Mouse (Mus musculus): ENCODE data around the gene Ctbp2. TPM values are rescaled to one million over a fixed set of nuclear protein-coding genes. Genes with fewer than 3 reads are reported as not detected.
A peak's percentile ranks its signal among the peaks of the same experiment; 100 is the strongest.

The Ctbp2 gene
- total and polyA plus RNA-seq, 3 experiments = 74.9 to 90.7 TPM; not detected in 1

- H3K27ac ChIP-seq (ENCODE audit: control insufficient read depth, low read depth, low read length) = no peak overlapping the region
- no peaks in the 10 kb centered on the region for H3K79me2 ChIP-seq (ENCODE audit: control insufficient read depth, insufficient read depth, low read length, poor library complexity)
- H3K9me3 ChIP-seq (replicated peaks; ENCODE audit: insufficient read depth, low read length) = no peaks in the 10 kb centered on the region
- no peak for TF ChIP-seq MYC (IDR thresholded peaks at IDR 0.05; ENCODE audit: low read depth, low read length)
- 0 out of 2 replicates have a peak, but pooled peaks have one; percentile 38 for TF ChIP-seq POLR2AphosphoS2 (IDR thresholded peaks at IDR 0.05; ENCODE audit: low read length)
- TF ChIP-seq RCOR1 (IDR thresholded peaks at IDR 0.05; ENCODE audit: low read depth, low read length) = no peak
- DNase-seq (ENCODE audit: low read depth, low spot score) = peak; percentile 19
- H3K36me3 ChIP-seq (ENCODE audit: control insufficient read depth in 1 of 2, insufficient read depth in 2 of 2, low read length in 2 of 2) = peaks cover 0 to 26% of the 10 kb centered on the region in 2 experiments; a peak in 2 of 4 replicates
- H3K4me1 ChIP-seq (ENCODE audit: control insufficient read depth in 1 of 2, insufficient read depth in 2 of 2, low read length in 2 of 2) = no peaks in the 10 kb centered on the region
- H3K27me3 ChIP-seq (ENCODE audit: control insufficient read depth in 1 of 2, insufficient read depth in 2 of 2, low read length in 2 of 2) = no peaks in the 10 kb centered on the region
- no peak overlapping the region for H3K4me3 ChIP-seq (ENCODE audit: control insufficient read depth in 1 of 2, insufficient read depth in 1 of 2, low read depth in 2 of 2, low read length in 2 of 2)
- H3K9ac ChIP-seq (ENCODE audit: control insufficient read depth, low read depth, low read length, poor library complexity, severe bottlenecking) = no peak overlapping the region
Measured at GRCm38 (mm10) chr7:132982639-132983038, 141.5 kb downstream of the Ctbp2 start.

GRCm38 (mm10) chr7:132977981-132978380 is 146.2 kb downstream of the Ctbp2 start:
- Histone ChIP-seq H3K36me3 (ENCODE audit: control insufficient read depth in 1 of 2, insufficient read depth in 2 of 2, low read length in 2 of 2) (peaks cover 0 to 24% of the 10 kb centered on the region in 2 experiments; a peak in 2 of 4 replicates), H3K79me2 (ENCODE audit: control insufficient read depth, insufficient read depth, low read length, poor library complexity) (peaks cover 1% of the 10 kb centered on the region; the same call in 1 of the 2 replicates), H3K27me3 (ENCODE audit: control insufficient read depth in 1 of 2, insufficient read depth in 2 of 2, low read length in 2 of 2) (no peaks in the 10 kb centered on the region), H3K9ac (ENCODE audit: control insufficient read depth, low read depth, low read length, poor library complexity, severe bottlenecking) (no peak overlapping the region), H3K4me3 (ENCODE audit: control insufficient read depth in 1 of 2, insufficient read depth in 1 of 2, low read depth in 2 of 2, low read length in 2 of 2) (no peak overlapping the region), H3K9me3 (replicated peaks; ENCODE audit: insufficient read depth, low read length) (no peaks in the 10 kb centered on the region), H3K4me1 (ENCODE audit: control insufficient read depth in 1 of 2, insufficient read depth in 2 of 2, low read length in 2 of 2) (no peaks in the 10 kb centered on the region), H3K27ac (ENCODE audit: control insufficient read depth, low read depth, low read length) (no peak overlapping the region)
- TF ChIP-seq MAZ (IDR thresholded peaks at IDR 0.05; ENCODE audit: low read depth, low read length) (no peak), CHD2 (IDR thresholded peaks at IDR 0.05; ENCODE audit: low read length) (no peak), RAD21 (IDR thresholded peaks at IDR 0.05; ENCODE audit: low read depth, low read length) (no peak), ETS1 (IDR thresholded peaks at IDR 0.05; ENCODE audit: low read depth, low read length) (no peak), KAT2A (conservative IDR thresholded peaks at IDR 0.05; ENCODE audit: low read depth, low read length) (no peak), BHLHE40 (IDR thresholded peaks at IDR 0.05; ENCODE audit: borderline replicate concordance, low read depth, low read length) (no peak), EP300 (IDR thresholded peaks at IDR 0.05; ENCODE audit: low read depth in 1 of 2, low read length in 2 of 2) (no peak), SMC3 (IDR thresholded peaks at IDR 0.05; ENCODE audit: low read depth, low read length) (no peak), GABPA (IDR thresholded peaks at IDR 0.05; ENCODE audit: low read depth, low read length) (no peak), E2F4 (IDR thresholded peaks at IDR 0.05; ENCODE audit: borderline replicate concordance, low read depth, low read length) (no peak), NELFE (IDR thresholded peaks at IDR 0.05; ENCODE audit: low read depth, low read length) (no peak), TAL1 (IDR thresholded peaks at IDR 0.05; ENCODE audit: low read length) (no peak), RCOR1 (IDR thresholded peaks at IDR 0.05; ENCODE audit: low read depth, low read length) (no peak)
- no peak for DNase-seq (ENCODE audit: low read depth, low spot score)

DNA sequence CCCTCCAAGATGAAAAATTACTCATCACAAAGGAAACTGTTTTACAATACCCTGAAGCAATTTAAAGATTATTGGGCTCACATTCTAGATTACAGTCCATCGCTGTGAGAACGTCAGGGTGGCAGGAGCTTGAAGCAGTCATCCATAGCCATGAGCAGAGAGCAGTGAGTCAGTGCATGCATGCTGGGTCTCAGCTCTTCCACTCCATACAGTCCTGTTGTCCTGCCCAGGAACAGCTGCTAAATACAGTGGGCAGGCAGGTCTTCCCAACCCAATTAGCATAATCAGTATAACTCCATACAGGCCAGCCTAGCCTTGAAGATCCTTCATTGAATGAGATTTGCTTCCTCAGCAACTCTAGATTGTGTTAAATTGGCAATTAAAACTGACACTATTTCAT is 148.1 kb downstream of the Ctbp2 start:
- peaks cover 0 to 19% of the 10 kb centered on the region in 2 experiments; a peak in 2 of 4 replicates for H3K36me3 ChIP-seq (ENCODE audit: control insufficient read depth in 1 of 2, insufficient read depth in 2 of 2, low read length in 2 of 2)
- peaks cover 1% of the 10 kb centered on the region; the same call in 1 of the 2 replicates for H3K79me2 ChIP-seq (ENCODE audit: control insufficient read depth, insufficient read depth, low read length, poor library complexity)
- H3K9ac ChIP-seq (ENCODE audit: control insufficient read depth, low read depth, low read length, poor library complexity, severe bottlenecking) = no peak overlapping the region
- no peaks in the 10 kb centered on the region for H3K9me3 ChIP-seq (replicated peaks; ENCODE audit: insufficient read depth, low read length)
- no peaks in the 10 kb centered on the region for H3K4me1 ChIP-seq (ENCODE audit: control insufficient read depth in 1 of 2, insufficient read depth in 2 of 2, low read length in 2 of 2)
- H3K4me3 ChIP-seq (ENCODE audit: control insufficient read depth in 1 of 2, insufficient read depth in 1 of 2, low read depth in 2 of 2, low read length in 2 of 2) = no peak overlapping the region
- no peak for DNase-seq (ENCODE audit: low read depth, low spot score)
- H3K27ac ChIP-seq (ENCODE audit: control insufficient read depth, low read depth, low read length) = no peak overlapping the region
- H3K27me3 ChIP-seq (ENCODE audit: control insufficient read depth in 1 of 2, insufficient read depth in 2 of 2, low read length in 2 of 2) = no peaks in the 10 kb centered on the region
- TF ChIP-seq E2F4 (IDR thresholded peaks at IDR 0.05; ENCODE audit: borderline replicate concordance, low read depth, low read length) (no peak), UBTF (IDR thresholded peaks at IDR 0.05; ENCODE audit: borderline replicate concordance, insufficient read depth, low read depth, low read length) (no peak), CHD2 (IDR thresholded peaks at IDR 0.05; ENCODE audit: low read length) (no peak), ELF1 (IDR thresholded peaks at IDR 0.05; ENCODE audit: low read depth, low read length) (no peak), ZKSCAN1 (IDR thresholded peaks at IDR 0.05; ENCODE audit: low read depth, low read length) (no peak), ZMIZ1 (IDR thresholded peaks at IDR 0.05; ENCODE audit: low read depth, low read length) (no peak), TCF12 (IDR thresholded peaks at IDR 0.05; ENCODE audit: low read depth, low read length) (no peak), BHLHE40 (IDR thresholded peaks at IDR 0.05; ENCODE audit: borderline replicate concordance, low read depth, low read length) (no peak), TAL1 (IDR thresholded peaks at IDR 0.05; ENCODE audit: low read length) (no peak), JUND (IDR thresholded peaks at IDR 0.05; ENCODE audit: low read depth, low read length) (no peak), MYC (IDR thresholded peaks at IDR 0.05; ENCODE audit: low read depth, low read length) (no peak), GABPA (IDR thresholded peaks at IDR 0.05; ENCODE audit: low read depth, low read length) (no peak), USF1 (IDR thresholded peaks at IDR 0.05; ENCODE audit: low read depth, low read length) (no peak), POLR2AphosphoS5 (IDR thresholded peaks at IDR 0.05; ENCODE audit: borderline replicate concordance, low read depth, low read length) (no peak), MYB (IDR thresholded peaks at IDR 0.05; ENCODE audit: low read depth, low read length) (no peak), MAZ (IDR thresholded peaks at IDR 0.05; ENCODE audit: low read depth, low read length) (no peak), NELFE (IDR thresholded peaks at IDR 0.05; ENCODE audit: low read depth, low read length) (no peak)
